Mouse (Mus musculus): ENCODE results near the gene Zfp189.
"Not testable (repeated sequence)": the region's sequence is repeated elsewhere in the genome, so short reads cannot be mapped to it uniquely, and the experiment has no call there.

DNA sequence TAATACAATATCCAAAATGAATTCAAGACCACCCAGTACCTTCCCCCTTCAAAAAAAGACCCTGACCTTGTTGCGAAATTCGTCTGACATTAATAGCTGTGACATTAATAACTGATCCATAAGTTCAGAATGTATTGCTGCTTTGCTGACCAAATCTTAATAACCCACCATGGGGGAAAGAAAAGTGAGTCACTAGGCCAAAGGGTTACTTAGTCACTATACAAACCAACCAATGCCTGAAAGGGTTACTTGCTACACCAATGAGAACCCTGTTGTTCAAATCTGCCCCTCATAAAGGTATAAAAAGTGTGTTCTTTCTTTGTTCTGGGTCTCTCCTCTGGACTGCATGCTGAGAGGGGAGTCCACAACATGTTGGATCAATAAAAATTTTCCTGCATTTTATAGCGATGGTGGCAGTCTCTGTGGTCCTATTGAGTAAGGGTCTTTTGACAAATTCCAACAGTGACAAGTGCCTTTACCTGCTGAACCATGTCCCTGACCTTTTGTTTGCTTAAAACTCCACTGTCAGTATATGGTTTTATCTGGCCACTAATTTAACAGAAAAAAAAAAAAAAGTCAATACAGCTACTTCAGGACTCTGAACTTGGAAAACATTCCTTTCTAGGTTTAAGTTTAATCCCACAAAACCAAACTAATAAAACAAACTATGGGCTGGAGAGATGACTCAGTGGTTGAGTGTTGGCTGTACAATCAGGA lies 34.9 kb upstream of the Zfp189 start:
- TF ChIP-seq CTCF (IDR thresholded peaks at IDR 0.05; ENCODE audit: low read depth, low read length); GATA1 (IDR thresholded peaks at IDR 0.05; ENCODE audit: borderline replicate concordance, low read length); TAL1 (conservative IDR thresholded peaks at IDR 0.05; ENCODE audit: low read depth, low read length): not testable (repeated sequence)

All from G1E (cell line).